Mouse (Mus musculus) testis, adult 2 months (tissue): Measurements from ENCODE around the gene Frmd5.

Experiments
- CTCF ChIP-seq: fragments of 200-500 bp; IDR thresholded peaks from 2 replicates; pipeline ENCODE4 v1.5.1; 2012; ENCODE audit warnings: low read depth, mild to moderate bottlenecking, inconsistent platforms, low read length, moderate library complexity; ENCODE audit not compliant: control insufficient read depth, insufficient read depth, insufficient replicate concordance
- POLR2A ChIP-seq: fragments of 200-500 bp; IDR thresholded peaks from 2 replicates; pipeline ENCODE4 v1.6.1; 2012; ENCODE audit warnings: low read depth, mild to moderate bottlenecking, inconsistent platforms, low read length, moderate library complexity; ENCODE audit not compliant: control insufficient read depth

DNA sequence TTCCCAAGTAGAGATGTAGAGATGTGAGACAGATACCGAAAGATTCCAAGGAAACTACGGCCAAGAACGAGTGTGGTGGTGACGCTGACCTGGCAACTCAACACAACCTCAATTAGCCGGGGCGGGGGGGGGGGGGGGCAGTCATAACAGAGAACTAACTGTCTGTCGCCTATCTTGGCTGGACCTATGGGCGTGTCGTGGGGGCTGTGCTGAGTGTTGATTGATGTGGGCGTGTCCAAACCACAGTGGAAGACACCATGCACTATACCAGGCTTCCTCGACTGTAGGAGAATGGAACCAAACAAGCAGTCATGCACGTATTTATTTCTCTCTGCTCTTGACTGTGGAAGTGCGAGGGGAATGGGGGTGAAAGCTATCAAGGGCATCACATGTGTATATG lies 19.1 kb downstream of the Frmd5 start:
- TF ChIP-seq CTCF: no peak
- TF ChIP-seq POLR2A: no peak
